Mouse (Mus musculus): ENCODE measurements around the gene BC048671. TPM values are rescaled to one million over a fixed set of nuclear protein-coding genes. Genes with fewer than 3 reads are reported as not detected.

The BC048671 gene
- polyA plus RNA-seq, 1 experiment from 2014 or later, result not detected

Other genes starting within 250 kb of the BC048671 start
- not detected in 2 replicates for gene Vmn1r49, start 222.7 kb upstream of the BC048671 start, polyA plus RNA-seq (2016; fragmentation: Nextera tagmentation; extraction: Ambion mirVana)
- not detected in 2 replicates for gene Vmn1r50, start 199.8 kb upstream of the BC048671 start, polyA plus RNA-seq (2016; fragmentation: Nextera tagmentation; extraction: Ambion mirVana)
- not detected in 2 replicates for gene Vmn1r51, start 178.6 kb upstream of the BC048671 start, polyA plus RNA-seq (2016; fragmentation: Nextera tagmentation; extraction: Ambion mirVana)
- not detected in 2 replicates for gene Vmn1r52, start 126.4 kb upstream of the BC048671 start, polyA plus RNA-seq (2016; fragmentation: Nextera tagmentation; extraction: Ambion mirVana)
- gene V1ra8, start 98.4 kb upstream of the BC048671 start, polyA plus RNA-seq (2016; fragmentation: Nextera tagmentation; extraction: Ambion mirVana), result not detected in 2 replicates
- gene Vmn1r53, start 76.8 kb upstream of the BC048671 start, polyA plus RNA-seq (2016; fragmentation: Nextera tagmentation; extraction: Ambion mirVana), result not detected in 2 replicates
- not detected in 2 replicates for gene Vmn1r54, start 54.9 kb upstream of the BC048671 start, polyA plus RNA-seq (2016; fragmentation: Nextera tagmentation; extraction: Ambion mirVana)
- gene Chst13, start 24.0 kb downstream of the BC048671 start, polyA plus RNA-seq (2016; fragmentation: Nextera tagmentation; extraction: Ambion mirVana), result 0.22 TPM in 1 of 2 replicates, not detected in the other
- gene Uroc1, start 32.1 kb downstream of the BC048671 start, polyA plus RNA-seq (2016; fragmentation: Nextera tagmentation; extraction: Ambion mirVana), result not detected in 2 replicates
- gene Zxdc, start 68.3 kb downstream of the BC048671 start, polyA plus RNA-seq (2016; fragmentation: Nextera tagmentation; extraction: Ambion mirVana), result 11.5 and 12.6 TPM in 2 replicates
- gene Cfap100, start 127.6 kb downstream of the BC048671 start, polyA plus RNA-seq (2016; fragmentation: Nextera tagmentation; extraction: Ambion mirVana), result 0.65 and 0.76 TPM in 2 replicates
- gene Klf15, start 161.4 kb downstream of the BC048671 start, polyA plus RNA-seq (2016; fragmentation: Nextera tagmentation; extraction: Ambion mirVana), result 4.5 TPM in 2 replicates
- 1.7 and 2.1 TPM in 2 replicates for gene Aldh1l1, start 185.2 kb downstream of the BC048671 start, polyA plus RNA-seq (2016; fragmentation: Nextera tagmentation; extraction: Ambion mirVana)

All from embryonic facial prominence, embryonic 12.5 days (tissue).